In the genomic region with DNA sequence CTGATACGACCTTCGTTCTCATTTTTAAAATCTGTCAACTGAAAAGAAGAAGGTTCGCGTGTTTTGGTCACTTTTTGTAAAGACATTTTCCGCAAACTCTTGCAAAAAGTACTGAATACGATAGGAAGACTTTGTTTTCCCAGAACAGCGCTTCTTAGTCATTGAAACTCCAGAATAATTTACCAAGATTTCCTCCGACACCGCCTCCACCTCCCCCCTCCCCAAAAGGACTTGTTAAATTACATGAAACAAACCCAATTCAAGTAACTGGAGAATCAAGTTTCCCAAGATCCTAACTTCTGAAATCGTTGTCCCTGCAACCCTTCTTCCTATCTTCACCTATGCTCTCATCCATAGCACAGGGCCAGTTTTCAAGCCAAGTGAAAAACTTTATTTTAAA, we compare ENCODE assay signal across 8 mouse cellular contexts. TPM values are rescaled to one million over a fixed set of nuclear protein-coding genes. Genes with fewer than 3 reads are reported as not detected.
A peak's percentile ranks its signal among the peaks of the same experiment; 100 is the strongest.
DNase-seq lines count a peak whose midpoint lies in the region; ATAC-seq lines count a peak whose summit lies in the region.

No protein-coding gene starts in this region.

- intact Hi-C loops in left cerebral cortex, postnatal 36 days (cut with DNase I) = no loop called here

- no peak for DNase-seq in kidney, postnatal 14 days
- DNase-seq in adipocyte (ENCODE audit: low spot score) = peak; percentile 65
- DNase-seq in midbrain, embryonic 14.5 days = peak; percentile 20
- DNase-seq in ovary, postnatal 36 days (ENCODE audit: low spot score) = no peak
- DNase-seq in left cerebral cortex, postnatal 36 days (ENCODE audit: low spot score in 2 of 2) = no peak
- DNase-seq in layer of hippocampus, postnatal 14 days (ENCODE audit: low spot score in 2 of 2) = no peak

- H3K9me3 ChIP-seq in kidney, embryonic 16.5 days (ENCODE audit: low read length) = no peaks in the 10 kb centered on the region
- no peaks in the 10 kb centered on the region for H3K9me3 ChIP-seq in hindbrain, embryonic 13.5 days
- H3K9me3 ChIP-seq in midbrain, embryonic 14.5 days (ENCODE audit: control insufficient read depth, low read length) = no peaks in the 10 kb centered on the region

- no peaks in the 10 kb centered on the region for H3K27me3 ChIP-seq in kidney, embryonic 16.5 days (ENCODE audit: insufficient read depth, low read length)
- peaks cover 9% of the 10 kb centered on the region; the same call in 1 of the 2 replicates for H3K27me3 ChIP-seq in hindbrain, embryonic 13.5 days
- H3K27me3 ChIP-seq in midbrain, embryonic 14.5 days (ENCODE audit: control insufficient read depth, insufficient read depth, low read length) = no peaks in the 10 kb centered on the region

- H3K4me3 ChIP-seq in kidney, embryonic 16.5 days (ENCODE audit: low read length) = peak overlapping the region; percentile 97
- H3K4me3 ChIP-seq in hindbrain, embryonic 13.5 days = peak overlapping the region; percentile 75
- H3K4me3 ChIP-seq in midbrain, embryonic 14.5 days (replicated peaks; ENCODE audit: low read depth, low read length) = peak overlapping the region; percentile 93

- H3K36me3 ChIP-seq in kidney, embryonic 16.5 days (ENCODE audit: insufficient read depth, low read length) = no peaks in the 10 kb centered on the region
- no peaks in the 10 kb centered on the region for H3K36me3 ChIP-seq in hindbrain, embryonic 13.5 days
- H3K36me3 ChIP-seq in midbrain, embryonic 14.5 days (ENCODE audit: control insufficient read depth, insufficient read depth, low read length) = no peaks in the 10 kb centered on the region

- H3K9ac ChIP-seq in kidney, embryonic 16.5 days (replicated peaks; ENCODE audit: low read length) = peak overlapping the region; percentile 84
- peak overlapping the region; percentile 88 for H3K9ac ChIP-seq in hindbrain, embryonic 13.5 days
- H3K9ac ChIP-seq in midbrain, embryonic 14.5 days (replicated peaks; ENCODE audit: low read length) = peak overlapping the region; percentile 84

- H3K4me2 ChIP-seq in kidney, embryonic 16.5 days (replicated peaks; ENCODE audit: low read depth, low read length) = peak overlapping the region; percentile 72
- peak overlapping the region; percentile 78 for H3K4me2 ChIP-seq in hindbrain, embryonic 13.5 days
- H3K4me2 ChIP-seq in midbrain, embryonic 14.5 days (ENCODE audit: low read length) = peak overlapping the region; percentile 72

- no peak for ATAC-seq in kidney, embryonic 16.5 days (ENCODE audit: low FRiP score, low TSS enrichment)
- no peak for ATAC-seq in hindbrain, embryonic 13.5 days (ENCODE audit: low FRiP score)
- no peak for ATAC-seq in midbrain, embryonic 14.5 days (ENCODE audit: low FRiP score, low TSS enrichment)

- 2% methylated on average over 10 of the region's 10 CpGs for WGBS in kidney, embryonic 16.5 days
- 3% methylated on average over 10 of the region's 10 CpGs for WGBS in hindbrain, embryonic 13.5 days
- WGBS in midbrain, embryonic 14.5 days = under 1% methylated on average over 10 of the region's 10 CpGs

- peak overlapping the region; percentile 93 for H3K27ac ChIP-seq in kidney, embryonic 16.5 days (ENCODE audit: low read length)
- H3K27ac ChIP-seq in hindbrain, embryonic 13.5 days = peak overlapping the region; percentile 93
- H3K27ac ChIP-seq in midbrain, embryonic 14.5 days (replicated peaks; ENCODE audit: low read depth, low read length) = peak overlapping the region; percentile 91

- H3K4me1 ChIP-seq in kidney, embryonic 16.5 days (ENCODE audit: insufficient read depth, low read length) = peaks cover 21% of the 10 kb centered on the region
- H3K4me1 ChIP-seq in hindbrain, embryonic 13.5 days (replicated peaks) = peaks cover 42% of the 10 kb centered on the region
- H3K4me1 ChIP-seq in midbrain, embryonic 14.5 days (ENCODE audit: control insufficient read depth, insufficient read depth, low read length) = peaks cover 21% of the 10 kb centered on the region; the same call in 1 of the 2 replicates

RNA-seq across cellular contexts. Expression of gene Hsd17b12, which starts 0.7 kb away (rescaled TPM):
- 134 and 146 TPM in 2 replicates for polyA plus RNA-seq in kidney, embryonic 16.5 days (2015; fragmentation: Nextera tagmentation; extraction: Ambion mirVana)
- polyA plus RNA-seq in hindbrain, embryonic 13.5 days (2015; fragmentation: Nextera tagmentation; extraction: Ambion mirVana) = 125 and 130 TPM in 2 replicates
- 145 and 154 TPM in 2 replicates for polyA plus RNA-seq in midbrain, embryonic 14.5 days (2014; fragmentation: Nextera tagmentation; extraction: Ambion mirVana)
- total RNA-seq in left cerebral cortex, postnatal 36 days (2021) = 10 to 100 TPM; 69.6 to 76.1 TPM
- 10 to 100 TPM; 84.8 to 91.3 TPM for total RNA-seq in layer of hippocampus, postnatal 14 days (2021)

Comparison
In these comparisons a context has a peak if more than half of its experiments do, and no peak if none do; other contexts are left out.
1. DNase-seq: peak in adipocyte (single experiment) and midbrain, embryonic 14.5 days (single experiment); none in kidney, postnatal 14 days (single experiment), ovary, postnatal 36 days (single experiment), left cerebral cortex, postnatal 36 days (0 of 2) and layer of hippocampus, postnatal 14 days (0 of 2).
2. Peak in every context shown above with its lines, with median percentiles within 50 percentile points of each other: H3K27ac ChIP-seq, H3K4me2 ChIP-seq, H3K4me3 ChIP-seq and H3K9ac ChIP-seq.